Mouse (Mus musculus): ENCODE measurements at regions not wholly inside any gene's neighbourhood (a gene's known extent, or its start where the extent isn't known, plus 50 kb on each side); places are given as distances from the start of the nearest gene placed in this dataset.

DNA sequence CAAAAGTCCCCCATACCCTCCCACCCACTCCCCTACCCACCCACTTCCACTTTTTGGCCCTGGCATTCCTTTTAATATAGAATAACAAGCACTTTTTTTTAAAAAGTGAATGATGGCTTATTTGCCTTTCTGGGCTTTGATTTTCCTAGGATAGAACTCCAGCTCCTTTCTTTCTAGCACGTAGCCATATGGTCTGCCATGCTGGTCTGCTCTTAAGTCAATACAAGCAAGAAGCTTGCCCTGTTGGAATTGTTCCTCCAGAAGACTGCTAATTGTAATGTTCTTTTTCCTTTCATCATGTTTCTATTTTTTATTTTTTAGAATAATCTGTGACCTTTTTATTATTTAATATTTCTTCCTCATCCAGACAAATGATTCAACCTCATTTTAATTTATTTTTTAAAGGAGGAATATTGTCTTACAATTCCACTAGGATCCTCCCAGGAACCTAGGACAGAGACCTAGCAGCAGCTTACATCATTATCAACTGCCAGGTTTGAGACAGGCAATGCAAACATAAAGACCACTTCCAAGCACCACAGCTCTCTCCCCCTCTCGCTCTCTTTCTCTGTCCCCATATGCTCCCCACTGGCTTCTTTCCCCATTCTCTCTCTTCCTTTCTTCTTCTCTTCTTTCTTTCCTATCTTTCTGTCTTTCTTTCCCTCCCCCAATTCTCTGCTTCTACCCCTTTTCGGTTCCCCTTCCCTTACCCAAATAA is 558.9 kb downstream of the Otol1 start:
- DNase-seq: no peak
- intact Hi-C loops (cut with DNase I): no loop called here

GRCm38 (mm10) chr3:70594785-70595184 is 587.4 kb downstream of the Otol1 start:
- intact Hi-C loops (cut with DNase I): no loop called here
- DNase-seq: no peak
